Mouse (Mus musculus): ENCODE results near the gene Ptpn14.

The Ptpn14 gene

GRCm38 (mm10) chr1:189898708-189899107 is 170.6 kb downstream of the Ptpn14 start:
- no peak for DNase-seq (ENCODE audit: low read depth, low spot score)

GRCm38 (mm10) chr1:189899526-189899925 is 171.5 kb downstream of the Ptpn14 start:
- DNase-seq (ENCODE audit: low read depth, low spot score), result no peak

- no peak for DNase-seq (ENCODE audit: low read depth, low spot score)
Measured at GRCm38 (mm10) chr1:189902413-189902812, 174.3 kb downstream of the Ptpn14 start.

GRCm38 (mm10) chr1:189903169-189903568 is 175.1 kb downstream of the Ptpn14 start:
- DNase-seq (ENCODE audit: low read depth, low spot score), result no peak

- DNase-seq (ENCODE audit: low read depth, low spot score), result no peak
Measured at GRCm38 (mm10) chr1:189910685-189911345, 182.7 kb downstream of the Ptpn14 start.

GRCm38 (mm10) chr1:189913093-189913760 is 185.2 kb downstream of the Ptpn14 start:
- DNase-seq (ENCODE audit: low read depth, low spot score), result no peak

- no peak for DNase-seq (ENCODE audit: low read depth, low spot score)
Measured at GRCm38 (mm10) chr1:189916422-189917125, 188.5 kb downstream of the Ptpn14 start.

GRCm38 (mm10) chr1:189917126-189917500 is 189.0 kb downstream of the Ptpn14 start:
- no peak for DNase-seq (ENCODE audit: low read depth, low spot score)

- DNase-seq (ENCODE audit: low read depth, low spot score), result no peak
Measured at GRCm38 (mm10) chr1:189919756-189920155, 191.7 kb downstream of the Ptpn14 start.

GRCm38 (mm10) chr1:189920701-189921567 is 192.9 kb downstream of the Ptpn14 start:
- no peak for DNase-seq (ENCODE audit: low read depth, low spot score)

- no peak for DNase-seq (ENCODE audit: low read depth, low spot score)
Measured at GRCm38 (mm10) chr1:189921568-189921817, 193.4 kb downstream of the Ptpn14 start.

- DNase-seq (ENCODE audit: low read depth, low spot score), result peak; percentile 33
Measured at GRCm38 (mm10) chr1:189921818-189922592, 193.9 kb downstream of the Ptpn14 start, which contains the start of gene Smyd2. Gene Smyd2, minus strand, starts transcription at chr1:189922363.

GRCm38 (mm10) chr1:189922721-189923120 is 194.7 kb downstream of the Ptpn14 start:
- no peak for DNase-seq (ENCODE audit: low read depth, low spot score)

GRCm38 (mm10) chr1:189923157-189923556 is 195.1 kb downstream of the Ptpn14 start:
- DNase-seq (ENCODE audit: low read depth, low spot score), result no peak

GRCm38 (mm10) chr1:189923871-189924568 is 196.0 kb downstream of the Ptpn14 start:
- DNase-seq (ENCODE audit: low read depth, low spot score), result no peak

GRCm38 (mm10) chr1:189926279-189926678 is 198.2 kb downstream of the Ptpn14 start:
- DNase-seq (ENCODE audit: low read depth, low spot score), result no peak

Data from retina, adult 2 months (tissue).